Mouse (Mus musculus) neural tube, embryonic 14.5 days (tissue): ENCODE results near the gene Apof. TPM values are rescaled to one million over a fixed set of nuclear protein-coding genes. Genes with fewer than 3 reads are reported as not detected.
"Not testable (repeated sequence)": the region's sequence is repeated elsewhere in the genome, so short reads cannot be mapped to it uniquely, and the experiment has no call there.

Experiments
- ATAC-seq: fragments of 200-750 bp; cut with Nextera tagmentation; 2 replicates; pipeline ENCODE4 v1.8.0; 2017; ENCODE audit warnings: low read depth, mild to moderate bottlenecking, moderate TSS enrichment, moderate library complexity
- H3K27ac ChIP-seq: fragments of 300-500 bp; sonication (generic); 2 replicates; pipeline ENCODE4 v1.5.1; 2014; ENCODE audit warnings: low read depth, mild to moderate bottlenecking, control low read depth, low read length, moderate library complexity, mixed read lengths
- H3K27me3 ChIP-seq: fragments of 300-500 bp; sonication (generic); 2 replicates; pipeline ENCODE4 v1.6.1; 2014; ENCODE audit warnings: low read length; ENCODE audit not compliant: control insufficient read depth, insufficient read depth
- H3K36me3 ChIP-seq: fragments of 300-500 bp; sonication (generic); 2 replicates; pipeline ENCODE4 v1.6.1; 2014; ENCODE audit warnings: low read length, mixed read lengths; ENCODE audit not compliant: control insufficient read depth, insufficient read depth
- H3K4me1 ChIP-seq: fragments of 300-500 bp; sonication (generic); 2 replicates; pipeline ENCODE4 v1.6.1; 2014; ENCODE audit warnings: low read length; ENCODE audit not compliant: control insufficient read depth, insufficient read depth
- H3K4me2 ChIP-seq: fragments of 300-500 bp; sonication (generic); 2 replicates; pipeline ENCODE4 v1.6.1; 2014; ENCODE audit warnings: mild to moderate bottlenecking, low read depth, low read length, control low read depth
- H3K4me3 ChIP-seq: fragments of 300-500 bp; sonication (generic); 2 replicates; pipeline ENCODE4 v1.5.1; 2014; ENCODE audit warnings: low read depth, low read length, control low read depth, mixed read lengths
- H3K9ac ChIP-seq: fragments of 300-500 bp; sonication (generic); replicated peaks from 2 replicates; pipeline ENCODE4 v1.6.1; 2014; ENCODE audit warnings: low read depth, mild to moderate bottlenecking, control low read depth, low read length, mixed read lengths
- H3K9me3 ChIP-seq: fragments of 300-500 bp; sonication (generic); 2 replicates; pipeline ENCODE4 v1.6.1; 2016; ENCODE audit warnings: low read length; ENCODE audit not compliant: control insufficient read depth
- WGBS: fragments of 180-500 bp; shearing (Covaris S2); extraction: QIAGEN DNeasy Blood & Tissue Kit; methylation state at CpG from one replicate; pipeline ENCODE4 v1.1.7; 2014; 5-methylcytosine and 5-hydroxymethylcytosine counted together
- polyA plus RNA-seq: library from polyadenylated mRNA; unstranded; fragments of >200 nt; fragmentation: Nextera tagmentation; extraction: Ambion mirVana; gene quantifications from 2 replicates; pipeline ENCODE4 v1.2.1, GENCODE M21; 2014

Apof gene
- polyA plus RNA-seq, 1 experiment from 2014 or later, result not detected

DNA sequence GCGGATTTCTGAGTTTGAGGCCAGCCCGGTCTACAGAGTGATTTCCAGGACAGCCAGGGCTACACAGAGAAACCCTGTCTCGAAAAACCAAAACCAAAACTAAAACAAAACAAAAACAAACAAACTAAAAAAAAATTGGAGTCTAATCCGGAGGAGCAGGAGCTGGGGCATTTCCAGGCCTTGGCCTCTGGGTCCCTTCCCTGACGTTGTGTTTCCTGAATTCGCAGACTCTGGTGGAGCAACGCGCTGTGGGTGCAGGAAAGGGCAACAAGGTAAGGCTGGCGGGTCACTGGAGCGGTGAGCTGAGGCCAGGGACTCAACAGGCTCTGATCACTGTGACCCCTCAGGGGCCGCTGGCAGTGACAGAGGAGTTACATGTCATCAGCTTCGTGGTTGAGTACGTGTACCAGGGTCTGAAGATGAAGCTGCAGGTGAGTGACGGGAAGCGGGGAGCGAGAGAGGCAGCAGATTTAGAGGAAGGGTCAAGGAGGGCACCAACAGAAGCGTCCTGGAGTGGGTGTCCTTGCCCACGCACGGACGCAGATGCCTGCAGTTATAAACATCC, 14.5 kb downstream of the Apof start:
- Histone ChIP-seq H3K4me1 (no peaks in the 10 kb centered on the region), H3K27me3 (no peaks in the 10 kb centered on the region), H3K27ac (no peak overlapping the region), H3K9me3 (no peaks in the 10 kb centered on the region), H3K36me3 (peaks cover 47% of the 10 kb centered on the region), H3K9ac (no peak overlapping the region), H3K4me2 (no peak overlapping the region), H3K4me3 (no peak overlapping the region)
- no peak for ATAC-seq
- 90% methylated on average over 20 of the region's 20 CpGs for WGBS

DNA sequence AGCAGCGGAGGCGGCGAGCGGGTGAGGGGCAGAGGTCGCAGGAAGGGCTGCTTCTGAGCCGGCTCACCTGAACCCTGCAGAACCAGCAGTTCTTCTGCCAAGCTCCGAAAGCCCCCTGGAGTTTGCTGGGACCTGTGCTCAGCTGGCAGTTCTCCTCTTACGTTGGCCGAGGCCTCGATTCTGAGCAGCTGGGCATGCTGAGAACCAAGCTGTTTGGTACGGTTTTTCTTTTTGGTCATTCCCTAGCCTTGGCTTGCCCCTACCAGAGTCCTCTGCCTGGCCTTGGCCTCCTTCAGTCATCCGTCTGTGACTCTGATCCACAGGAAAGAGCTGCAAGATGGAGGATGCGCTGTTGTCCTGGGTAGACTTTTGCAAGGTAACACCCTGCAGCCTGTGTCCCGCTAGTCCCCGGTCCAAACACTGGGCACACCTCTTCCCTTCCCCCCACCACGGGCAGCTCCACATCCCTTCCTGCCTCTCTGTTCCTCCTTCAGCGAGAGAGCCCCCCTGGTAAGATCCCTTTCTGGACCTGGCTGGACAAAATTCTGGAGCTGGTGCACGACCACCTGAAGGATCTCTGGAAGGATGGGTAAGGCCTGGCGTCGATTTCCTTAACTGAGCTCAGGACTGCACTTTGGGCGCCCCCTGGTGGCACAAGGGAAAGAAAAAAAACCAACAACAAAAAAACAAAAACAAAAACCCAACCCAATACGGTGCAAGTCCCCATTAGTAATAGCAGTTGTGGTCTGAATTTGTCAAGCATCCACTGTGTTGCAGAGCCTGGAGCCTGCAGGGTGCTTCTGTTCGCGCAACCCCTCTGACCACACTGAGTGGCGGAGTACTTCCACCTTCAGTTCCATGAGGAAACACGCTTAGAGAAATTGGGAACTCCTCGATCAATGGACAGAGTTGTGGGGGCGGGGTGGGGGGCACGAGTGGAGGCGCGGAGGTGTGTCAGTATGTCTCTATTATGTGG, 15.4 kb downstream of the Apof start:
- ATAC-seq, result no peak; the same call in 1 of the 2 replicates
- no peaks in the 10 kb centered on the region for H3K4me1 ChIP-seq
- no peak overlapping the region for H3K27ac ChIP-seq
- WGBS, result 65% methylated on average over 31 of the region's 31 CpGs
- H3K4me3 ChIP-seq, result no peak overlapping the region
- no peak overlapping the region for H3K9ac ChIP-seq
- H3K4me2 ChIP-seq, result no peak overlapping the region
- peaks cover 44% of the 10 kb centered on the region for H3K36me3 ChIP-seq
- no peaks in the 10 kb centered on the region for H3K9me3 ChIP-seq
- H3K27me3 ChIP-seq, result no peaks in the 10 kb centered on the region

DNA sequence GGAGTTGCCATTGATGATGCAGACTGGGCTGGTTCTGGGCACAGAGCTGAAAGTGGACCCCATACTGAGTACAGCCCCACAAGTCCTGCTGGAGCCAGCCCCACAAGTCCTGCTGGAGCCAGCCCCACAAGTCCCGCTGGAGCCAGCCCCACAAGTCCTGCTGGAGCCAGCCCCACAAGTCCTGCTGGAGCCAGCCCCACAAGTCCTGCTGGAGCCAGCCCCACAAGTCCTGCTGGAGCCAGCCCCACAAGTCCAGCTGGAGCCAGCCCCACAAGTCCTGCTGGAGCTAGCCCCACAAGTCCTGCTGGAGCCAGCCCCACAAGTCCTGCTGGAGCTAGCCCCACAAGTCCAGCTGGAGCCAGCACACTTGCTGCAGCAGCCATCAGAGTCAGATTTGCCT, 22.1 kb downstream of the Apof start:
- not testable (repeated sequence) for H3K4me3 ChIP-seq, ATAC-seq, H3K9ac ChIP-seq, H3K27ac ChIP-seq, H3K9me3 ChIP-seq, H3K4me1 ChIP-seq, H3K27me3 ChIP-seq, H3K4me2 ChIP-seq
- peaks cover 37% of the 10 kb centered on the region for H3K36me3 ChIP-seq
- WGBS, result 86% methylated on average over 1 of the region's 1 CpGs

DNA sequence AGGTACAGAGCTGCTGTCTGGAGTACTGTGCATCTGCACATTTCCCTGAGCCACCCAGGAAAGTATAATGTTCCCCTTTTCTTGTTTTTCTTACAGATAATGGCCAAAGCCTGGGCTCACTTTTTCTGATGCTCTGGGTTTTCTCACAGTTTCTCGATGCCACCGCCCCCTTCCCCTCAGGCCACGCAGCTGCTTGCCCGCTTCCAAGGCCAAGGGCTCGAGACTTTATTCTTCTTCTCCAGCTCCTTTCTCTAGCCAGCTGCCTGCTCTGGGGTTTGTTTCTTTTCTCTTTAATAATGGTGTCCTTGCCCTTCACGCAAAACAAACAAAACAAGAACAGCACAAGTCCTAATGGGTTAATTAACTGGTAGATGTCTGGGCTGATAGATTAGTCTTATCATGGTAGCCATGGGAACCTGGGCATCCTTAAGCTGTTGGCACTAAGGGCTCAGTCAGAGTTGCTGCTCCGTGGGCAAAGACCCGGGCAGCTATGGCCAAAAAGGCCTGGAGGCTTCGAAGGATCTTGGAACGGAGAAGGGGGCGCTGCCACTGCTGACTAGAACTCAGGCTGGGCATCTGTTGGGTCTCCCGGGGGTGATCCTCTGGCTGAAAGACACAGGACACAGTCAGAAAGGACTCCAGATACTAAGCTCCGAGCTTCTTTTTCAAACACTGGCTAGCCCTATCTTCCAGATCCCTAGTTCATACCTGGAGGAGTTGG, 28.1 kb downstream of the Apof start:
- no peak overlapping the region for H3K4me2 ChIP-seq
- H3K27ac ChIP-seq, result no peak overlapping the region
- H3K36me3 ChIP-seq, result peaks cover 16% of the 10 kb centered on the region; the same call in 1 of the 2 replicates
- ATAC-seq, result no peak
- no peak overlapping the region for H3K4me3 ChIP-seq
- 65% methylated on average over 13 of the region's 13 CpGs for WGBS
- no peak overlapping the region for H3K9ac ChIP-seq
- H3K9me3 ChIP-seq, result no peaks in the 10 kb centered on the region
- no peaks in the 10 kb centered on the region for H3K27me3 ChIP-seq
- no peaks in the 10 kb centered on the region for H3K4me1 ChIP-seq

GRCm38 (mm10) chr10:128297221-128297620, 28.8 kb downstream of the Apof start:
- peaks cover 3% of the 10 kb centered on the region; the same call in 1 of the 2 replicates for H3K4me1 ChIP-seq
- no peaks in the 10 kb centered on the region for H3K9me3 ChIP-seq
- ATAC-seq, result no peak
- H3K36me3 ChIP-seq, result peaks cover 9% of the 10 kb centered on the region; the same call in 1 of the 2 replicates
- H3K27me3 ChIP-seq, result no peaks in the 10 kb centered on the region
- H3K27ac ChIP-seq, result no peak overlapping the region
- H3K9ac ChIP-seq, result no peak overlapping the region
- WGBS, result 75% methylated on average over 4 of the region's 4 CpGs
- no peak overlapping the region for H3K4me3 ChIP-seq
- H3K4me2 ChIP-seq, result no peak overlapping the region

- Histone ChIP-seq H3K9ac (no peak overlapping the region), H3K27ac (no peak overlapping the region), H3K27me3 (no peaks in the 10 kb centered on the region), H3K4me2 (no peak overlapping the region), H3K36me3 (peaks cover 5% of the 10 kb centered on the region; the same call in 1 of the 2 replicates), H3K9me3 (no peaks in the 10 kb centered on the region), H3K4me3 (no peak overlapping the region), H3K4me1 (peaks cover 7% of the 10 kb centered on the region; the same call in 1 of the 2 replicates)
- 78% methylated on average over 11 of the region's 11 CpGs for WGBS
- no peak; the same call in 1 of the 2 replicates for ATAC-seq
These were observed 29.2 kb downstream of the Apof start for GRCm38 (mm10) chr10:128297622-128298021.

DNA sequence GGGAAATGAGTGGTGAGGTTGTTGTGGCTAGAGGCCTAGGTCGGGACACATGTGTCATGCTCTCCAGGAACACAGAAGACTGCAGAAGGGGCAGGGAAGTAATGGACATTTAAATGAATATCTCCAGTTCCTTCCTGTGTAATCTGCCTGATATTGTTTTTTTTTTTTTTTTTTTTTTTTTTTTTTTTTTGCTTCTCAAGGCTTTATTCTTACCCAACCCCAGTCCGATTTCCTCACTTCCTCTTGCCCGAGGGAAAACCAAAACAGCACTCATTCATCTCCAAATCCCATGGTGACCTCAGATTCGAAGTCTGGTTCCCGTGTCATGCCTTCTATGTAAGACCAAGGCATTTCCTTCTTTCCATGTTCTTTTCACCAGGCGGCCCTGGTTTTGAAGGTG, 29.8 kb downstream of the Apof start:
- no peak for ATAC-seq
- 74% methylated on average over 6 of the region's 6 CpGs for WGBS

DNA sequence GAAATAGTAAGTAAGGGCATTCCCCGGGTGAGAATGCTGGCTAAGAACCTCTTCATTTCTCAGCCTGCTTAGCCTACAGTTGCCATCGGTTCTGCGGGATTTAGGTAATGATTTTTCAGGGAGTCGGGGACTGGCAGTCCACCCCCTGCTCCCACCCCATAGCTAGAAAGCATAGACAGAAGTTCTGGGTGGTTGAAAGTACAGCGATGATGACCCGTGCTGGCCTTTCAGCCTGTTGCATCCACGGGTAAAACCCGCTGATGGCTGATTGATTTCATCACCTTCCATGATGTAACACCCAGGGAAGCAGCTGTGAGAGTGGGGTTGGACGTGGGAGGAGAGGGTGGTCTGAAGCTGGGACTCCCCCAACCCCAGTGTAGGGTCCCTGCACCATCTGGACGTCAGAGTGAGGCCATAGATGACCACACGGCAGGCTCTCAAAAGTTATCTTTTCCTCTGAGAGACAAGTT, 30.3 kb downstream of the Apof start, which contains the start of gene Il23a:
Gene Il23a, minus strand, starts transcription at position 51 of the 470 bp plus-strand sequence.
- no peak within 1 kb of the TSS for H3K27ac ChIP-seq

More for the DNA sequence above, 29.8 kb downstream of the Apof start:
- peaks cover 4% of the 10 kb centered on the region; the same call in 1 of the 2 replicates for H3K36me3 ChIP-seq
- H3K4me2 ChIP-seq, result no peak overlapping the region
- no peaks in the 10 kb centered on the region for H3K27me3 ChIP-seq
- H3K4me1 ChIP-seq, result peaks cover 8% of the 10 kb centered on the region; the same call in 1 of the 2 replicates
- H3K9ac ChIP-seq, result no peak overlapping the region
- H3K9me3 ChIP-seq, result no peaks in the 10 kb centered on the region
- no peak overlapping the region for H3K27ac ChIP-seq
- no peak overlapping the region for H3K4me3 ChIP-seq

More for the DNA sequence above, 30.3 kb downstream of the Apof start, which contains the start of gene Il23a:
- Histone ChIP-seq H3K9me3 (no peaks in the 10 kb centered on the region), H3K9ac (no peak within 1 kb of the TSS), H3K27me3 (no peaks in the 10 kb centered on the region), H3K4me3 (no peak within 1 kb of the TSS), H3K36me3 (no peaks in the 10 kb centered on the region), H3K4me2 (no peak within 1 kb of the TSS), H3K4me1 (peaks cover 8% of the 10 kb centered on the region; the same call in 1 of the 2 replicates)
- ATAC-seq, result no peak
- WGBS, result 78% methylated on average over 11 of the region's 11 CpGs
